Mouse (Mus musculus) frontal cortex, postnatal 10 days (tissue): ENCODE measurements around the gene Ndufa3.
A peak's percentile ranks its signal among the peaks of the same experiment; 100 is the strongest.

Experiments used
- DNase-seq, 2 experiments: peaks; one replicate each; pipeline ENCODE4 v3.0.0; 2022; ENCODE audit warnings: low spot score in 2 of 2, mixed read lengths in 1 of 2

The Ndufa3 gene

GRCm38 (mm10) chr7:3610437-3610836, 6.7 kb upstream of the Ndufa3 start:
- DNase-seq: no peak

- DNase-seq: no peak
Measured at GRCm38 (mm10) chr7:3611006-3611405, 6.2 kb upstream of the Ndufa3 start.

GRCm38 (mm10) chr7:3614021-3614420, 3.2 kb upstream of the Ndufa3 start:
- DNase-seq: no peak

GRCm38 (mm10) chr7:3616057-3616388, 1.1 kb upstream of the Ndufa3 start, which contains the start of gene Oscar:
Gene Oscar (minus strand): TSS chr7:3616157.
- DNase-seq: no peak

GRCm38 (mm10) chr7:3616389-3617241, 558 bp upstream of the Ndufa3 start:
- DNase-seq: no peak

GRCm38 (mm10) chr7:3629030-3629429, 11.9 kb downstream of the Ndufa3 start:
- DNase-seq: no peak

- DNase-seq: peak; percentile 88 to 93
Measured at GRCm38 (mm10) chr7:3629543-3630477, 12.6 kb downstream of the Ndufa3 start, which contains the start of the genes Tfpt and Prpf31. Gene Tfpt (minus strand): TSS chr7:3629929. Gene Prpf31 (plus strand): TSS chr7:3629985.

- DNase-seq: no peak
Measured at GRCm38 (mm10) chr7:3630478-3630815, 13.3 kb downstream of the Ndufa3 start.

- DNase-seq: no peak
Measured at GRCm38 (mm10) chr7:3643412-3643811, 26.2 kb downstream of the Ndufa3 start.

GRCm38 (mm10) chr7:3643843-3644242, 26.7 kb downstream of the Ndufa3 start:
- no peak for DNase-seq

- DNase-seq: no peak
Measured at GRCm38 (mm10) chr7:3644348-3644671, 27.1 kb downstream of the Ndufa3 start.

GRCm38 (mm10) chr7:3644672-3645487, 27.7 kb downstream of the Ndufa3 start, which contains the start of gene Cnot3:
Gene Cnot3 (plus strand): TSS chr7:3645268.
- peak; percentile 99 to 100 for DNase-seq

GRCm38 (mm10) chr7:3645488-3646025, 28.4 kb downstream of the Ndufa3 start:
- peak in 1 of 2 experiments; percentile 59 for DNase-seq

GRCm38 (mm10) chr7:3646188-3646587, 29.0 kb downstream of the Ndufa3 start:
- no peak for DNase-seq

- no peak for DNase-seq
Measured at GRCm38 (mm10) chr7:3646641-3647040, 29.5 kb downstream of the Ndufa3 start.

GRCm38 (mm10) chr7:3656966-3657365, 39.8 kb downstream of the Ndufa3 start:
- no peak for DNase-seq

GRCm38 (mm10) chr7:3658578-3658977, 41.4 kb downstream of the Ndufa3 start:
- no peak for DNase-seq

GRCm38 (mm10) chr7:3664524-3665214, 47.5 kb downstream of the Ndufa3 start:
- DNase-seq: no peak

- DNase-seq: peak; percentile 95 to 97
Measured at GRCm38 (mm10) chr7:3665215-3666114, 48.3 kb downstream of the Ndufa3 start, which contains the start of gene Leng1. Gene Leng1 (minus strand): TSS chr7:3665840.
